Mouse (Mus musculus): ENCODE data around the gene Mmgt2.

Gene Mmgt2

GRCm38 (mm10) chr11:62708252-62708651 lies 59.8 kb downstream of the Mmgt2 start:
- no peak for DNase-seq

- DNase-seq = no peak
These were observed 62.2 kb downstream of the Mmgt2 start for GRCm38 (mm10) chr11:62710657-62711056.
